Mouse (Mus musculus): ENCODE measurements around the gene Vmn2r102. TPM values are rescaled to one million over a fixed set of nuclear protein-coding genes. Genes with fewer than 3 reads are reported as not detected.

Vmn2r102 gene
- polyA plus RNA-seq (2014; fragmentation: Illumina TruSeq; extraction: RNeasy Lipid Tissue Mini Kit (QIAGEN cat#74804); ENCODE audit: low read depth, low replicate concordance): not detected

GRCm38 (mm10) chr17:19660028-19660427 is at the start of gene Vmn2r102:
TSS of gene Vmn2r102 (plus strand) at chr17:19660328.

Other genes starting within 250 kb of the Vmn2r102 start
- not detected for gene Vmn2r100, start 155.6 kb upstream of the Vmn2r102 start, polyA plus RNA-seq (2014; fragmentation: Illumina TruSeq; extraction: RNeasy Lipid Tissue Mini Kit (QIAGEN cat#74804); ENCODE audit: low read depth, low replicate concordance)
- not detected for gene Vmn2r101, start 83.1 kb upstream of the Vmn2r102 start, polyA plus RNA-seq (2014; fragmentation: Illumina TruSeq; extraction: RNeasy Lipid Tissue Mini Kit (QIAGEN cat#74804); ENCODE audit: low read depth, low replicate concordance)
- gene Vmn2r103, start 113.0 kb downstream of the Vmn2r102 start, polyA plus RNA-seq (2014; fragmentation: Illumina TruSeq; extraction: RNeasy Lipid Tissue Mini Kit (QIAGEN cat#74804); ENCODE audit: low read depth, low replicate concordance): not detected